Mouse (Mus musculus) liver, adult 2 months (tissue): ENCODE data around the gene Amdhd1.

Source experiments
- CTCF ChIP-seq: fragments of 200-500 bp; IDR thresholded peaks from 2 replicates; pipeline ENCODE4 v1.5.1; 2011; ENCODE audit warnings: low read depth, low read length, control low read depth
- POLR2A ChIP-seq: fragments of 200-500 bp; IDR thresholded peaks from 2 replicates; pipeline ENCODE4 v1.6.1; 2011; ENCODE audit warnings: low read length, control low read depth; ENCODE audit not compliant: insufficient read depth; ENCODE audit errors: extremely low read depth

DNA sequence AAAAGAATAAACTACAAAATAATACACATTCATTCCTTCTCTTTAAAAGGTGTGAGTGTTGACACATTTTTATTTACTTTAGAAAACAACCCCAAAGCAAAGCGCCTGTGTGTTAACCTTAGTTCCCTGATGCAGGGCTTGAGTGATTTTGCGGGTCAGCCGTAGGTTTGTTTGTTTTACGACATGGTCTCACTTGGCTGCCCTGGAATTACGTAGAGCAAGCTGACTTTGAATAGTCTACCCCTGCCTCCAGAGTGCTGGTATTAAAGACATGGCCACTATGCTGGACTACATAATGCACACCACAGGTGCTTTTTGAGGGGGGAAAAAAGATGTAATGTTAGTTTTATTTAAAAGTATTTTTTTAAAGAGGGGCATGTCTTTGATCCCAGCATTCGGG is 1.0 kb downstream of the Amdhd1 start:
- no peak for TF ChIP-seq POLR2A
- TF ChIP-seq CTCF, result no peak
